Mouse (Mus musculus) kidney, embryonic 16.5 days (tissue): ENCODE measurements at regions not wholly inside any gene's neighbourhood (a gene's known extent, or its start where the extent isn't known, plus 50 kb on each side); places are given as distances from the start of the nearest gene placed in this dataset.

Source experiments
- ATAC-seq: fragments of 200-750 bp; cut with Nextera tagmentation; 2 replicates; pipeline ENCODE4 v1.8.0; 2017; ENCODE audit warnings: moderate TSS enrichment; ENCODE audit not compliant: low FRiP score, low TSS enrichment
- H3K27ac ChIP-seq: fragments of 300-500 bp; sonication (generic); 2 replicates; pipeline ENCODE4 v1.5.1; 2014; ENCODE audit warnings: low read length
- H3K27me3 ChIP-seq: fragments of 300-500 bp; sonication (generic); 2 replicates; pipeline ENCODE4 v1.6.1; 2014; ENCODE audit warnings: low read length, control low read depth, mixed read lengths; ENCODE audit not compliant: insufficient read depth
- H3K36me3 ChIP-seq: fragments of 300-500 bp; sonication (generic); 2 replicates; pipeline ENCODE4 v1.6.1; 2014; ENCODE audit warnings: low read length, control low read depth, mixed read lengths; ENCODE audit not compliant: insufficient read depth
- H3K4me1 ChIP-seq: fragments of 300-500 bp; sonication (generic); 2 replicates; pipeline ENCODE4 v1.6.1; 2014; ENCODE audit warnings: low read length, control low read depth, mixed read lengths; ENCODE audit not compliant: insufficient read depth
- H3K4me2 ChIP-seq: fragments of 300-500 bp; sonication (generic); replicated peaks from 2 replicates; pipeline ENCODE4 v1.6.1; 2014; ENCODE audit warnings: low read depth, low read length
- H3K4me3 ChIP-seq: fragments of 300-500 bp; sonication (generic); 2 replicates; pipeline ENCODE4 v1.5.1; 2014; ENCODE audit warnings: mild to moderate bottlenecking, low read length
- H3K9ac ChIP-seq: fragments of 300-500 bp; sonication (generic); replicated peaks from 2 replicates; pipeline ENCODE4 v1.6.1; 2014; ENCODE audit warnings: low read length
- H3K9me3 ChIP-seq: fragments of 300-500 bp; sonication (generic); 2 replicates; pipeline ENCODE4 v1.6.1; 2016; ENCODE audit warnings: low read length, control low read depth
- WGBS: fragments of 180-500 bp; shearing (Covaris S2); extraction: QIAGEN DNeasy Blood & Tissue Kit; methylation state at CpG from one replicate; pipeline ENCODE4 v1.1.7; 2014; 5-methylcytosine and 5-hydroxymethylcytosine counted together

GRCm38 (mm10) chr14:9492228-9492627 is 826.2 kb upstream of the 4930452B06Rik start:
- Histone ChIP-seq H3K4me2 (no peak overlapping the region), H3K27me3 (no peaks in the 10 kb centered on the region), H3K4me3 (no peak overlapping the region), H3K9me3 (no peaks in the 10 kb centered on the region), H3K27ac (no peak overlapping the region), H3K4me1 (peaks cover 8% of the 10 kb centered on the region; the same call in 1 of the 2 replicates), H3K9ac (no peak overlapping the region), H3K36me3 (no peaks in the 10 kb centered on the region)
- WGBS: 76% methylated on average over 2 of the region's 2 CpGs
- no peak for ATAC-seq

DNA sequence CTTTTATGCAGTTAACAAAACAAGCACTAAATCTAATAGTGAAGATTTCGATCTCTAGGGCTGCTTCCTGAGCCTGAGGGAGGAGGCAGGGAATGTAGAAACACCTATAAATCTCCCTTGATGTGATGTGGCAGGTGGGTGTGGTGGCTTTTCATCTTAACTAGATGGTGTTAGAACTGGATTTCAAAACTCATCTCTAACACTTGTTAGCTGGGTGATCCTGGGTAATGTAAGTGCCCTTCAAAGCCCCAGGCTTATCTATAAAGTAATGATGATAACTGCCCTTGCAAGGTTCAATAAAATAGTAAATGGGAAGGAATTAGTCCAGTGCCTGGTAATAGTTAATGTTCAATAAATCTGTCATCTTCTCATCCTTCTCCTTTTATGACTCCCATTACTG is 822.5 kb upstream of the 4930452B06Rik start:
- H3K9ac ChIP-seq: no peak overlapping the region
- peaks cover 8% of the 10 kb centered on the region; the same call in 1 of the 2 replicates for H3K4me1 ChIP-seq
- ATAC-seq: no peak
- no peak overlapping the region for H3K4me2 ChIP-seq
- H3K9me3 ChIP-seq: no peaks in the 10 kb centered on the region
- no peaks in the 10 kb centered on the region for H3K27me3 ChIP-seq
- no peaks in the 10 kb centered on the region for H3K36me3 ChIP-seq
- no peak overlapping the region for H3K4me3 ChIP-seq
- no peak overlapping the region for H3K27ac ChIP-seq
- WGBS: 6% methylated on average over 1 of the region's 1 CpGs

GRCm38 (mm10) chr14:9478981-9479380 is 812.9 kb upstream of the 4930452B06Rik start:
- Histone ChIP-seq H3K27me3 (no peaks in the 10 kb centered on the region), H3K9ac (no peak overlapping the region), H3K27ac (no peak overlapping the region), H3K4me2 (no peak overlapping the region), H3K9me3 (no peaks in the 10 kb centered on the region), H3K4me1 (no peaks in the 10 kb centered on the region), H3K36me3 (no peaks in the 10 kb centered on the region), H3K4me3 (no peak overlapping the region)
- ATAC-seq: no peak

DNA sequence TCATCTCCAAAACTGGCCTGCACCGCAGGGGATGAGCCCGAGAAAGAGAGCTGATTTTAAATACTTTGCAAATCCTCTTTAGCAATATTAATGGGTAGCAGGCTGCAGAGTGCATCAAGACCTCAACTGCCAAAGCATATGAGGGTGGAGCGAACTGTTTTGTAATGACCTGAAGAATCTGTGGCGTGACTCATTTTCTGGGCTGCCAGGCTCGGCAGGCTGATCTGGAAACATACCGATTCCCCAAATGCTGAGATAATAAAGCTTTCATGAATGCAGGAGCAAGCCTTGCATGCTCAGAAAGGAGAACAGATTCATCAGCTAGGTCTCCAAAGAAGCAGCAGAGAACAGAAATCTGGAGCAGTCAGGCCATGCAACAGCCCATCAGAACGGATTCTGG is 809.1 kb upstream of the 4930452B06Rik start:
- Histone ChIP-seq H3K4me1 (no peaks in the 10 kb centered on the region), H3K4me3 (no peak overlapping the region), H3K9ac (no peak overlapping the region), H3K4me2 (no peak overlapping the region), H3K27me3 (no peaks in the 10 kb centered on the region), H3K27ac (no peak overlapping the region), H3K36me3 (no peaks in the 10 kb centered on the region), H3K9me3 (no peaks in the 10 kb centered on the region)
- 83% methylated on average over 7 of the region's 7 CpGs for WGBS
- no peak for ATAC-seq

DNA sequence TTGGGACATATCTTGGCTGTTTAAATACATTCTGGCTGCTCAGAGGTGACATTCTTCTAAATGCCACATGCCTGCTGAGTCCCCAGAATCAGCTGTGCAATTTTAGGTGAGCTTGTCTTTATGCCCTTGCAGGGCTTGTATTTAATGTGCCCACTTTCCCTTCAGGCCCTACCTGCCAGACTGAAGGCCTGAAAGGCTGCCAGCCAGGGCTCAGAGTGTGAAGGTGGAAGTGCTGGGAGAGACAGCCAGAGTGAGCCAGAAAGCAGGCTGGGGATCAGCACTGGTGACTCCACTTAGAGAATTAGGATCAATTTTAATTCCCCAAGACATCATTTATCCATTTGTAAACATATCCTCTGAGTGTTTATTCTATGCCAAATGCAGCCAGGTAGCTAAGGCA is 803.6 kb upstream of the 4930452B06Rik start:
- Histone ChIP-seq H3K4me2 (no peak overlapping the region), H3K36me3 (no peaks in the 10 kb centered on the region), H3K9ac (no peak overlapping the region), H3K27ac (no peak overlapping the region), H3K27me3 (no peaks in the 10 kb centered on the region), H3K9me3 (no peaks in the 10 kb centered on the region), H3K4me1 (peaks cover 7% of the 10 kb centered on the region; the same call in 1 of the 2 replicates), H3K4me3 (no peak overlapping the region)
- no peak for ATAC-seq

GRCm38 (mm10) chr14:9468654-9469053 is 802.6 kb upstream of the 4930452B06Rik start:
- peaks cover 7% of the 10 kb centered on the region; the same call in 1 of the 2 replicates for H3K4me1 ChIP-seq
- no peaks in the 10 kb centered on the region for H3K27me3 ChIP-seq
- H3K4me2 ChIP-seq: no peak overlapping the region
- H3K9me3 ChIP-seq: no peaks in the 10 kb centered on the region
- H3K4me3 ChIP-seq: no peak overlapping the region
- no peak for ATAC-seq
- WGBS: 63% methylated on average over 3 of the region's 3 CpGs
- H3K36me3 ChIP-seq: no peaks in the 10 kb centered on the region
- no peak overlapping the region for H3K27ac ChIP-seq
- no peak overlapping the region for H3K9ac ChIP-seq

DNA sequence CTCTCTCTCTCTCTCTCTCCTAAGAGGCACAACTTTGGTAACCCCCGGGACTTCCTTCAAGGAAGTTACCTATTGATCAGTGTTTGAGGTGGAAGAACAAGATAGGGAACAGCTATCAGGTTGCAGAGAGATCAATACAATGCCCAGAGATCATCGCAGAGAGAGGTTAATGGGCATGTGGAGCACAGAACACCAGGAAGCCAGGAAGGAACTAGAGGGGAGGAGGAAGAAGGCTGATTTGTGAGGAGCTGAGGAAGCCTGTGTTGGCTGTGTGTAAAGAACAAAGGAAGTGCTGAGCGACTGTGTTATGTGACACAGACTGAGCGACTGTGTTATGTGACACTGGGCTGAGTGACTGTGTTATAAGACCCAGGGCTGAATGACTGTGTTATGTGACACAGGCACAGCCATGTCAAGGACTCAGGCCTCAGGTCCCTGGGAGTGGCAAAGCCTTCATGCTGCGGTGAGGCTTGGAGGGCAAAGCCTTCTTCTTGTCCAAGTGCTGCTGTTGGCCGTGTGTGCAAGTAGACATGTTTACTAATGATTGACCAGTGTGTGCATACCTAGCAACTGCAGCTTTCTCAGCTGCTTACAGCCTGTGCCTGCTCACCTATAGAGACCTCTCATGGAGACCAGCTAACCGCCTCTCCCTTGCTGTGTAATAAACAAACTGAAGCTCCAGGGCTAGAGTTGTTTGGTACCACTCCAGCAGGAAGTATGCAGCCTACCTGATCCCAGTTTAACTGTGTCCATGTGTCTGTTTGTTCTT is 801.8 kb upstream of the 4930452B06Rik start:
- H3K27ac ChIP-seq: no peak overlapping the region
- H3K36me3 ChIP-seq: no peaks in the 10 kb centered on the region
- no peaks in the 10 kb centered on the region for H3K27me3 ChIP-seq
- no peak overlapping the region for H3K4me3 ChIP-seq
- no peaks in the 10 kb centered on the region for H3K9me3 ChIP-seq
- peak; percentile 93 for ATAC-seq
- no peak overlapping the region for H3K9ac ChIP-seq
- peaks cover 7% of the 10 kb centered on the region; the same call in 1 of the 2 replicates for H3K4me1 ChIP-seq
- no peak overlapping the region for H3K4me2 ChIP-seq
- 47% methylated on average over 7 of the region's 7 CpGs for WGBS

GRCm38 (mm10) chr14:9460006-9460405 is 794.0 kb upstream of the 4930452B06Rik start:
- no peak overlapping the region for H3K4me3 ChIP-seq
- WGBS: 92% methylated on average over 3 of the region's 3 CpGs

DNA sequence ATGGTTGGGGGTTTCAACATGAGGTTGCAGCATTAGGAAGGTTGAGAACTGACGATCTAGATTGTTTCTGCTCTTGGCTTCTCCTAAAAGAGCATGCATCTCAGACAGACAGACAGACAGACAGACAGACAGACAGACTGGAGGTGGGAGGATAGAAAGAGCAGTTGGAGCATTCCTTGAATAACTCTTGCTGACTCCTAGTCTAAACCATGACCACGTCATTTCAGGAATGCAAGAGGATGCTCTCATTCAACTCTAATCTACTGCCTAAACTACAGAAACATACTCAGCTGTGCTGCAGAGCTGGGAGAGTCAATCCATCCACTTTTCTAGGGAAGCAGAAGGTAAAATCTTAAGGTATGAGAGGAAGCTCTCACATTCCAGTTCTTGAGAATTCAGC is 792.8 kb upstream of the 4930452B06Rik start:
- H3K4me3 ChIP-seq: no peak overlapping the region
- WGBS: 78% methylated on average over 2 of the region's 2 CpGs
- no peak overlapping the region for H3K9ac ChIP-seq
- H3K27ac ChIP-seq: no peak overlapping the region
- H3K27me3 ChIP-seq: no peaks in the 10 kb centered on the region
- no peaks in the 10 kb centered on the region for H3K36me3 ChIP-seq
- no peak overlapping the region for H3K4me2 ChIP-seq
- H3K4me1 ChIP-seq: no peaks in the 10 kb centered on the region
- ATAC-seq: no peak
- no peaks in the 10 kb centered on the region for H3K9me3 ChIP-seq

More at GRCm38 (mm10) chr14:9460006-9460405, 794.0 kb upstream of the 4930452B06Rik start:
- Histone ChIP-seq H3K36me3 (no peaks in the 10 kb centered on the region), H3K4me1 (no peaks in the 10 kb centered on the region), H3K9ac (no peak overlapping the region), H3K9me3 (no peaks in the 10 kb centered on the region), H3K4me2 (no peak overlapping the region), H3K27me3 (no peaks in the 10 kb centered on the region), H3K27ac (no peak overlapping the region)
- no peak for ATAC-seq

DNA sequence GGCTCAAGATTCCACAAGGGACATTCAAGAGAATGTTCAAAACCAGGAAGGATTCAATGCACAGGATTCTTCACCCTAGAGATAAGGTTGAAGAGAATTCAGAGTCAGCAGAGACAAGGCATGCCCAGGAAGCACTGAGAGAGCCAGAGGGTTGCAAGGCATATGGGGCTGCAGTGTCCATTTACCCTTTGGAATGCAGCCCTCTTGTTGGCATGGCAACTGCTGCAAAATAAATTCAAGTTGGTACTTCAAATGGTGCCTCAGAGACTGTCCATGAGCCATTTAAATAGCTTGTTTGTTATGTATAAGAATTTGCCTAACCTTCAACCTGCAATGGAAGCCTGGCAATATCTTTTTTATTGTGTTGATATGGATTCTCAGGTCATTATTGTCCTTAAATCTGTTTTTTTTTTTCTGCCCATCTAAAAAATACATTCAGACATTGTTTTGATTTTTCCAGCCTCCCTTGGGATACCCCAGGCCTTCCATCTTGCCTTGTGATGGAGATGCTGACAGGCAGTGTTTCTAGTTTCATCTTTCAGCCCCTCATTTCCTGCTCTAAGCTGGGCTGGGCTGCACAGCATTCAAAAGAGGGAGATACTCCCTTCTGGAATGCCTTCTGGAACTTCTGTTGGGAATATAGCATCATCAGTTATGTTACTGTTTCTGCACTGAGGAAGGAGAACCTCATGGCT is 791.9 kb upstream of the 4930452B06Rik start:
- H3K4me1 ChIP-seq: no peaks in the 10 kb centered on the region

More for the DNA sequence above, 791.9 kb upstream of the 4930452B06Rik start:
- no peak for ATAC-seq
- Histone ChIP-seq H3K4me3 (no peak overlapping the region), H3K4me2 (no peak overlapping the region), H3K36me3 (no peaks in the 10 kb centered on the region), H3K27ac (no peak overlapping the region), H3K9ac (no peak overlapping the region), H3K9me3 (no peaks in the 10 kb centered on the region), H3K27me3 (no peaks in the 10 kb centered on the region)
